Mouse (Mus musculus) CH12.LX (cell line): ENCODE measurements around the gene A630023A22Rik.

Experiments used
- PAX5 ChIP-seq: IDR thresholded peaks from 2 replicates; pipeline ENCODE4 v1.6.1; 2012; ENCODE audit warnings: low read length, inconsistent platforms, mixed read lengths
- USF1 ChIP-seq: IDR thresholded peaks from 2 replicates; pipeline ENCODE4 v1.6.1; 2014; ENCODE audit warnings: low read depth, mild to moderate bottlenecking, inconsistent platforms, low read length, improper control_type of control experiment

GRCm38 (mm10) chr14:34016381-34016780, 86.2 kb downstream of the A630023A22Rik start, which contains the start of gene Gm5460:
- TF ChIP-seq USF1, result no peak
- no peak for TF ChIP-seq PAX5
